Mouse (Mus musculus) megakaryocyte, embryonic 14.5 days (primary cell): ENCODE measurements around the gene Vps35l.

Experiments used
- FLI1 ChIP-seq: IDR thresholded peaks from 2 replicates; pipeline ENCODE4 v1.6.1; 2012; ENCODE audit warnings: low read length, inconsistent platforms, mixed read lengths
- GATA1 ChIP-seq: IDR thresholded peaks from 3 replicates; pipeline ENCODE4 v1.6.1; 2012; ENCODE audit warnings: mixed read lengths, low read length, inconsistent platforms, borderline replicate concordance

GRCm38 (mm10) chr7:118749706-118750105, 9.7 kb downstream of the Vps35l start:
- TF ChIP-seq GATA1 = no peak
- no peak for TF ChIP-seq FLI1
